Mouse (Mus musculus) cerebellum, postnatal 4 days (tissue): ENCODE measurements around the gene Gabrp.

Source experiments
- DNase-seq, 2 experiments: peaks; one replicate each; pipeline ENCODE4 v3.0.0; 2022; ENCODE audit warnings: low spot score in 2 of 2, mixed read lengths in 1 of 2

The Gabrp gene

DNA sequence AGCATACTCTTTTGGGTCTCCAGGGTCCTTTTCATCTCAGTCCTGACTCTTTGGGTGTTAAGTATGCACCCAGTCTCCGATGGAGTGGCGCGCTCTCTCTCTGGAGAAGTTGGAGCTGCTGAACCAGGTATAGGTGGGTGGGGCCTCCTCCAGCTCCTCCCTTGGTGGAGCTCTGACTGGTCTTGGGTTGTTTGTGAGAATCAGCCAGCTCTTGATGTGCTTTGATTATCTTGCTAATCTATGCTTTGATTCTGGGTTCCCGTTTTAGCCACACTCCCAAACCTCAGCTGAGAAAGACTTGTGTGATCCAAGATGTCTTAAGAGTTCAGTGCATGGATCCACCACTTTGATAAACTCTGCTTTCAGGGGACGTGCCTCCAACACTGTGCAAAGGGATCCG lies at the start of gene Gabrp:
Gene Gabrp, minus strand, starts transcription at position 101 of the 400 bp plus-strand sequence.
- DNase-seq, result no peak

DNA sequence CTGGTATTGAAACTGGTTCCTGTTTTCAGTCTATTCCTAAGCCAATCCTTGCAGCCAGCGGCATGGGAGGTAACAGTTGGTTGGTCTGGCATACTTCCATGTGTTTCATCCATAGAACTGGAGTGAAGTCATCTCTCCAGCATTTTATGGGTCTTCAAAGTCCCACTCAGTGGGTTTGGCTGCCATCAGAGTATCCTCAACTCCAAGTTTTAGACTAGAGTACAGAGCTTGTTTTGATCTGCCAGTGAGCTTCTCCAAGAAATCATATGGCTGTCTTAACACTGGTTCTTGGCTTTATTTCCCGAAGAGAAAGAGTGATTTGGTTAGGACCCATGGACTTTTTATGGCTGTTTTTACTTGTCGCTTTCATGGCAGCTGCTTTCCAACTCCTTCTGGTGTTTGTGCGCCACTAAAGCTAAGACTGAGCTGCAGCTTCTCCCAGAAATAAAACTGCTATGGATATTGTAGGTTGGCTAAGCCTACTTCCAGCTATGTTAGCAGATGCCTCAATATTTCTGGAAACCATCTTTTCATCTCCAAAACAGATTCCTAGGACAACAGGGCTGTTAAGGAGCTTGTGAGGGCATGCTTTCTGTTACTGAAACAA lies 48.5 kb upstream of the Gabrp start:
- no peak for DNase-seq

GRCm38 (mm10) chr11:33614218-33614617 lies 35.5 kb upstream of the Gabrp start:
- DNase-seq, result peak; percentile 76 to 80

DNA sequence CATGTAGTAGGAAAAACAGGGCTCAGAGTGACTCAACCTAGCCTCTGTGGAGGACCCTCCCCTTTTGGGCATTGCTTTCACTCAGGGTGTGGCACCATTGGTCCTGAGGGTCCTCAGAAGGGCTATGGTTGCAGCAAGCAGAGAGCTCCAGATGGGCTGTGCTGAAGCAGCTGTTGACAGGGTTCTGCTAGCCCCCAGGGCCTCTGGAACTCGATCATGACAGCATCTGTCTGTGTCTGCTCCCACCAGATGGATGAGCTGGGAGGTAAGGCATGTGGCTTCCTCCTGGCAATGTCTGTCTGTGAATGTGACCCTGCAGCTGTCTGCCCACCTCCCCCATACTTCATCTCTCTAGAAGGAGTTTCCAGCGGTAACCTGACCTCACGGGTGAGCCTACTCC lies 29.0 kb upstream of the Gabrp start:
- DNase-seq, result no peak

GRCm38 (mm10) chr11:33603174-33603573 lies 24.4 kb upstream of the Gabrp start:
- DNase-seq, result no peak

DNA sequence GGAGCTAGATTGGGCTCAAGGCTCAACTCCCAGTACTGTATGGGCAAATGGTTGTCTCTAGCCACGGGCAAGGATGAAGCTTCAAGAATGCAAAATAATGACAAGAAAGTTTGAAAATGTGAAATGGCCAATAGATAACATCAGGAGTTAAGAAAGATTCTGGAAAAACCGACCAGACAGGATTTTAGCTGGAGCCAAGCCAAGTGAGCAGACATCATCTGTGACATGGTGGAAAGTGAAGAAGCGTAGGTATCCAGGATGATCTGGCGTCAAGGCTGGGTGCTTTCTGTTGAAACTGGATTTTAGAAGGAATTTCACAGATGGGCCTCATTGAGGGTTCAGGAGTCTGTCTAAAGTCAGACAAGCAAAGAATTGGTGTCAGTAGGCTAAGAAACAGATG lies 20.2 kb upstream of the Gabrp start, which contains the start of gene D130052B06Rik:
Gene D130052B06Rik, plus strand, starts transcription at position 317 of the 400 bp plus-strand sequence.
- no peak for DNase-seq

- DNase-seq, result no peak
Measured at GRCm38 (mm10) chr11:33596655-33597054, 17.9 kb upstream of the Gabrp start.

DNA sequence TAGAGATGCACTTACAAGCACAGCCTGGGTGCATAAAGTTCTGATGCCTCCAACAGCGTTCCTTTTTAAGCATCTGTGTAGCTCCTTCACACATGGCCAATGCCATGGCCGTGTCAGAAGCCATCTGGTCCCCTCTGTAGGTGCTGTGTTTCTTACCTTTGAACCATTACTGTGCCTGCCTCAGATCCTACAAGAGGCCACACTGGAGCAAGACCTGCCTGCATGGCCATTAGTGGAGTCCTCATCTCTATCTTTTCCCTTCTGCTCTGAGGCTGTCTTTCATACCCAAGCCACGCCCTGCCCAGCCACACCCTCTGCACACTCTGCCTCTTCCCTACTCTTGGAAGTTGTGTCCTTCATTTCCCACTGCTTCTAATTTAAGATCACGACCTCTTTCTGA lies 14.1 kb upstream of the Gabrp start:
- DNase-seq, result no peak

DNA sequence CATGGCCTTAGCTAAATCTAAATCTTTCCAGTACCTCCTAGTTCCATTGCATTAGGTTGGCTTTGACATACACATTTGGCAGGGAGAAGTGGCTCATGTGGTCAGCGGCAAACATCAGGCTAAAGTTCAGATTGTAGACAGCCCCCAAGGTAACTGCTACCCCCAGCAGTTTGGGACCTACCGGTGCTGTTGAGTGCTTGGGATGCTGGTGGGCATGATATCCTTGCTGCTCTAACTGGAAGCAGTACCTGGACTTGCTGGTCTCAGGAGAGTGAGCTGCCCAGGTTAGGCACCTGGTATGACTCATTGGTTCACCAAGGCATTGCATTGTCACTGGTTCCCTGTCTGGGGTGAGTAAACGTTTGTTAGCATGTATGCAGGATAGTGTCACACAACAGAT lies 12.0 kb upstream of the Gabrp start:
- no peak for DNase-seq

DNA sequence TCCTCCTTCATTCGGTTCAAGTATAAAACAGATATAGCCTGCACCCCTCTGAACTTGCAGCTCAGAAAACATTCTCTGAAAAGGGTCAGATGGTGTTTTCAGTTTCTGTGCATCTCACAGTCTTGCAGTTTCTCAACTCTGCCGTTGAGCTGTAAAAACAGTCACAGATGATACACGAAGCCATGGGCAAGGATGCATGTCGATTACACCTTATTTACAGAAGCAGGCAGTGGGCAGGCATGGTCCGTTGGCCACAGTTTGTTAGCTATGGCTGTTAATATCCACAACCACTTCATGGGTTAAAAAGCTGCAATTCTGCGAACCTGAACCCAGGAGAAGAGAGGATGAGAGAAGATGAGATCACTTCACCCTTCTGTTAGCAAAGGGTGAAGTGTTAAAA lies 7.9 kb upstream of the Gabrp start:
- no peak for DNase-seq

DNA sequence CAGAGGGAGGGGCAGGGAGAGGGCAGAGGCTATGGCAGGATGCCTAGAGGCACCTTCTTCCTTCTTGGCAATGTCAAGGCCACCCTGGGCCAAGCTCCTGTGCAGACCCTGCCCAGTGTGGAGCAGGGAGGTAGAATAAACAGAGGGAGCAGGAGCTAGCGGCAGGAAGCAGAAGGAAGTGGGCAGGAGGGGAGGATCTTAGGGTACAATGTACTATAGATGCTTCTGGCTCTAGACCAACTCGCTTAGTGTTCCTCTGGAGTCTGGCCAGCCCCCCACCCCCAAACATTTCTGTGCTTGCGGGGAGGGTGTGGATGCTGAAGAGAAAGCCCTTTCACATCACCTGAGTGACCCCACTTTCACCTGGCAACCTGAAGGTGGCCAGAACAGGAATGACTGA lies 862 bp upstream of the Gabrp start:
- DNase-seq, result no peak

DNA sequence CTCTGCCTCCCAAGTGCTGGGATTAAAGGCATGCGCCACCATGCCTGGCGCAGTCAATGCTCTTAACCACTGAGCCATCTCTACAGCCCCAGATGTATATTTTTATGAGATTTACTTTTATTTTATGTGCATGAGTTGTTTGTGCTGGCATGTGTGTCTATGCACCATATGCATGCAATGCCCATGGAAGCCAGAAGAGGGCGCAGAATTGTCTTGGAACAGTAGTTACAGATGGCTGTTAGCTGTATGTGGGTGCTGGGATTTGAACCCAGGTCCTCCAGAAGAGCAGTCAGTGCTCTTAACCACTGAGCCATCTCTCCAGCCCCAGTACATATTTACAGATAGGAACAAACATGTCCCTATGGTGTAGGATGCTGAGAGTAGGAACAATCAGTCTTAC lies 3.8 kb downstream of the Gabrp start:
- no peak for DNase-seq

GRCm38 (mm10) chr11:33570413-33570812 lies 8.3 kb downstream of the Gabrp start:
- peak in 1 of 2 experiments; percentile 8 for DNase-seq

GRCm38 (mm10) chr11:33563921-33564320 lies 14.8 kb downstream of the Gabrp start:
- DNase-seq, result no peak

DNA sequence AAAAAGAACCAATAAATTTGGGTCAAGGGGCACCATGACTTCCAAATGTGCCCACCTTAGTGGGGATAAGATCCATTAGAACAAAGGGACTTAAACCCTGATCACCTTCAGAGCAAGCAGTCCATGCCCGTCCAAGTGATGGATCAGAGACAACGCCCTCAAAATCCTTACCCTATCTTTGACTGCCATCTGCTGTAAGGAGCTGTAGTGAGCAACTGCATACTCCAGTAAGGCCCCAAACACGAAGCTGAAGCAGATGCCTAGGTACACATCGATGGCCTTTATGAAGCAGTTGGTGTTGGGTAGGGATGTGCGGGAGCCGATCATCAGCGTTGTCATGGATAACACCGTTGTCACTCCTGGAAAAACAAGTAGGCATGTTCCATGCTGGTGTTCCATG lies 24.6 kb downstream of the Gabrp start:
- DNase-seq, result peak in 1 of 2 experiments; percentile 6

GRCm38 (mm10) chr11:33550861-33551560 lies 27.7 kb downstream of the Gabrp start:
- no peak for DNase-seq

DNA sequence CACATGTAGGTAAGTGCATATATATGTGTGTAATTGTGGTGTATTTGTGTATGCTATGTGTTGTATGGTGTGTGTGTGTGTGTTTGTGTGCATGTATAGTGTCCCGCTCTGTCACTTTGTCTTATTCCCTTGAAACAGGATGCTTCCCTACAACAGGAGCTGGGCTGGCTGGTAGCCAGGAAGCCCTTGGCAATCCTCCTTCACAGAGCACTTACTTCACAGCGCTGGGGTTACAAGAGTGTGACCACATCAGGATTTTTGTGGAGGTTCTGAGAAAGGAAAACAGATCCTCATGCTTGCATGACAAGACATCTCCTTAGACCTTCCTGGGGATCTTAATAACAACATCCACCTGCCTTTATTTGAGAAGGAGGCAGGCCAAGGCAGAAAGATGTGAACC lies 31.4 kb downstream of the Gabrp start:
- DNase-seq, result peak in 1 of 2 experiments; percentile 25

DNA sequence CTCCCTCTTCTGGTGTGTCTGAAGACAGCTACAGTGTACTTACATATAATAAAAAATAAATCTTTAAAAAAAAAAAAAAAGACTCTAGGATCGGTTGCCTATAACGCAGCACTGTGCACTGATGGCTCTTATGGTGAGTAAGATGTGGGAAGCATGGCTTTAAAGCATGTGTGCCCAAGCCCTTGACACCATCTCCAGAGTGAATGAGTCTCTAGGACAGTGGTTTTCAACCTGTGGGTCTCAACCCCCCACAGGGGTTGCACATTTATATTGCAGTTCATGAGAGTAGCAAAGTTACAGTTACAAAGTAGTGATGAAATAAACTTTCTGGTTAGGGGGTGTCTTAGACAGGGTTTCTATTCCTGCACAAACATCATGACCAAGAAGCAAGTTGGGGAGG lies 33.8 kb downstream of the Gabrp start:
- DNase-seq, result no peak

DNA sequence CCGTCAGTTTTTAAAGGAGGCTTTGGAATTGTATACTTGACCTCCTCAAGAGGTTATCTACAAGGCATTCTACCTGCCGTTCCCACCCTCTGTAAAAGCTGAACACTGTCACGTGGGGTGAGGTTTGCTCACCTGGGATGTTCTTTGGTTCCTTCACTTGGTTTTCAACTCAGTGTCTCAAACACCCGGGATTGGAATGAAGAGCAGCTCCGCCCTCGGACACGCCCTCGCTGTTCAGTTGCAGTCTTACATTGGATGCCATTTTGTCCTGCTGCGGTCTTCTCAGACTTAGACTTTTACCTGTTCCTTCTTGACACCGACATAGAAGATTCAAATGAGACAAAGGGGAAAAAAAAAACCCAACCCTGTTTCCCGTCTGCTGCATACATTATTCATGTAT lies 34.6 kb downstream of the Gabrp start:
- no peak for DNase-seq

- DNase-seq, result no peak
Measured at GRCm38 (mm10) chr11:33537390-33538125, 41.2 kb downstream of the Gabrp start.

DNA sequence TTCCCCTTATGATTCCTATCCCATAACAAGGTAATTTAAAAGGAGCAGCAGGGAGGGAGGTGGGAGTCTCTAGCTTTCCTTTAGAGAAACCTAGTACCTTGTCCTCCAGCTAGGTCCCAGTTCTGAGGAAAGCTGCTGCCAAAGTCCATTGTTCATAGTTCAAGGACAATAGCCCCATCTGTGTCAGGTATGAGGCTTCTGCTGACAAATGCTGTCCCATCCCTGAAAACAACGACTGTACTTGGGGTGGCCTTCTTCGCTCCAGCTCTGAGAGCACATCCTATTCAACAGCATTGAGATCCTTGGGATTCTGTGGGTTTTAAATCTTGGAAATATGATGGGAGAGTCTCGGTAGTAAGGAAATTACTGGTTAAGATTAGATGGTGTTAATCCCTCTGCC lies 42.1 kb downstream of the Gabrp start:
- no peak for DNase-seq

- DNase-seq, result no peak
Measured at GRCm38 (mm10) chr11:33534541-33534940, 44.2 kb downstream of the Gabrp start.

DNA sequence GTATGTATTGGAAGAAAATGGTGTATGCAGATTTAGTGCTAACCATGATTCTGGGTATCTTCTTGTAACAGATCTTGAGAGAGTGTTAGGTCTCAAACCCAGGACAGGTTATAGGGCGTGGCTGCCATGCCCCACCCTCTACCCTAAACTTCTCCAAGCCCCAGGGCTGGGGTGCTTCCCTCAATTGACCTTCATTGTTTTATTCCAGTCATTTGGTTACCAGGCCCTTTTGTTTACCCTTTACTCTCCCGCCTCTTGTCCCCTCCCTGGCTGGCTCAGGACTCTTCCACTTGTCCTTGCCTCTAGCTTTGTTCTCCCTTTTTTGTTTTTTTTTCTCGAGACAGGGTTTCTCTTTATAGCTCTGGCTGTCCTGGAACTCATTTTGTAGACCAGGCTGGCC lies 45.2 kb downstream of the Gabrp start:
- DNase-seq, result no peak
